Mouse (Mus musculus) hindbrain, embryonic 11.5 days (tissue): ENCODE data around the gene Nxpe5. TPM values are rescaled to one million over a fixed set of nuclear protein-coding genes. Genes with fewer than 3 reads are reported as not detected.

Experiments
- ATAC-seq: fragments of 200-750 bp; cut with Nextera tagmentation; 2 replicates; pipeline ENCODE4 v1.8.0; 2017; ENCODE audit warnings: mild to moderate bottlenecking, moderate TSS enrichment, moderate library complexity; ENCODE audit not compliant: low FRiP score
- DNase-seq: peaks from one replicate; pipeline ENCODE4 v3.0.0-alpha.2; 2015; ENCODE audit warnings: low spot score
- H3K27ac ChIP-seq: fragments of 300-500 bp; sonication (generic); 2 replicates; pipeline ENCODE4 v1.5.1; 2014; ENCODE audit warnings: mild to moderate bottlenecking, low read depth, low read length
- H3K27me3 ChIP-seq: fragments of 300-500 bp; sonication (generic); 2 replicates; pipeline ENCODE4 v1.6.1; 2014; ENCODE audit warnings: mild to moderate bottlenecking, low read length, moderate library complexity, mixed read lengths; ENCODE audit not compliant: control insufficient read depth, insufficient read depth
- H3K36me3 ChIP-seq: fragments of 300-500 bp; sonication (generic); 2 replicates; pipeline ENCODE4 v1.6.1; 2014; ENCODE audit warnings: mild to moderate bottlenecking, low read length, moderate library complexity, mixed read lengths; ENCODE audit not compliant: control insufficient read depth, insufficient read depth
- H3K4me1 ChIP-seq: fragments of 300-500 bp; sonication (generic); replicated peaks from 2 replicates; pipeline ENCODE4 v1.6.1; 2014; ENCODE audit warnings: low read length, mixed read lengths; ENCODE audit not compliant: control insufficient read depth, insufficient read depth
- H3K4me2 ChIP-seq: fragments of 300-500 bp; sonication (generic); replicated peaks from 2 replicates; pipeline ENCODE4 v1.6.1; 2014; ENCODE audit warnings: mild to moderate bottlenecking, low read depth, low read length
- H3K4me3 ChIP-seq: fragments of 300-500 bp; sonication (generic); 2 replicates; pipeline ENCODE4 v1.5.1; 2014; ENCODE audit warnings: low read depth, low read length
- H3K9ac ChIP-seq: fragments of 300-500 bp; sonication (generic); 2 replicates; pipeline ENCODE4 v1.6.1; 2014; ENCODE audit warnings: low read depth, low read length
- H3K9me3 ChIP-seq: fragments of 300-500 bp; sonication (generic); 2 replicates; pipeline ENCODE4 v1.6.1; 2016; ENCODE audit warnings: low read length; ENCODE audit not compliant: control insufficient read depth
- WGBS: fragments of 180-500 bp; shearing (Covaris S2); extraction: QIAGEN DNeasy Blood & Tissue Kit; methylation state at CpG from one replicate; pipeline ENCODE4 v1.1.7; 2014; 5-methylcytosine and 5-hydroxymethylcytosine counted together
- polyA plus RNA-seq: library from polyadenylated mRNA; unstranded; fragments of >200 nt; fragmentation: Nextera tagmentation; extraction: Ambion mirVana; gene quantifications from 2 replicates; pipeline ENCODE4 v1.2.1, GENCODE M21; 2014

Gene Nxpe5
- polyA plus RNA-seq, 1 experiment from 2014 or later, result not detected

GRCm38 (mm10) chr5:138275216-138276050 lies 49.7 kb downstream of the Nxpe5 start:
- no peaks in the 10 kb centered on the region for H3K36me3 ChIP-seq
- peaks cover 37% of the 10 kb centered on the region for H3K4me1 ChIP-seq
- peak overlapping the region; percentile 34 for H3K4me3 ChIP-seq
- peak overlapping the region; percentile 54 for H3K9ac ChIP-seq
- WGBS, result 11% methylated on average over 41 of the region's 41 CpGs
- H3K27ac ChIP-seq, result peak overlapping the region; percentile 68
- ATAC-seq (0 out of 2 replicates have a peak, but pooled peaks have one; percentile 1), DNase-seq (peak; percentile 61)
- no peaks in the 10 kb centered on the region for H3K27me3 ChIP-seq
- no peaks in the 10 kb centered on the region for H3K9me3 ChIP-seq
- H3K4me2 ChIP-seq, result peak overlapping the region; percentile 59

DNA sequence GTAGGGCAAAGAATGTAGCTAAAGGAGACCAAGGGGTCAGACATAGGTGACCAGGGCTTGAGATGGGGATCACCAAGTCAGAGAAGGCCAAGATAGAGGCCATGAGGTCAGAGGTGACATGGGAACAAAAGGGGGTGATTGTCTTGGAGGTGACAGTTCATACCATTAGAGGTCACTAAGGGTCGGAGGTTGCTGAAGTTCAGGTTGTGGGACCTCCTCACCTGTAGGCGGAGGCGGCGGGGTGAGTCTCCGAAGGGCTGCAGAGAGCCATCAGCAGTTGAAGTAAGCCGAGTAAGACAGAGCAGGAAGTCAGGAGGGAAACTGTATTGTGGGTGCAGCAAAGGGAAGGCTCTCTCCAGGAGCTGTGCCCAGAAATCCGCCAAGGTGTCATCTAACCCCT lies 52.3 kb downstream of the Nxpe5 start:
- Histone ChIP-seq H3K4me1 (peaks cover 32% of the 10 kb centered on the region), H3K9ac (no peak overlapping the region; the same call in 1 of the 2 replicates), H3K27ac (no peak overlapping the region), H3K4me3 (peak overlapping the region; percentile 72), H3K27me3 (no peaks in the 10 kb centered on the region), H3K36me3 (no peaks in the 10 kb centered on the region), H3K9me3 (no peaks in the 10 kb centered on the region), H3K4me2 (peak overlapping the region; percentile 69)
- DNase-seq (no peak), ATAC-seq (no peak)
- WGBS, result 81% methylated on average over 7 of the region's 7 CpGs

- DNase-seq, result peak; percentile 98
- peak within 1 kb of the TSS; percentile 77 for H3K27ac ChIP-seq
- no peaks in the 10 kb centered on the region for H3K9me3 ChIP-seq
- no peaks in the 10 kb centered on the region for H3K36me3 ChIP-seq
- H3K4me2 ChIP-seq, result peak within 1 kb of the TSS; percentile 69
- H3K4me1 ChIP-seq, result peaks cover 30% of the 10 kb centered on the region
- WGBS, result under 1% methylated on average over 56 of the region's 56 CpGs
- peak within 1 kb of the TSS; percentile 94 for H3K9ac ChIP-seq
- peak; percentile 98 for ATAC-seq
- peak within 1 kb of the TSS; percentile 72 for H3K4me3 ChIP-seq
- no peaks in the 10 kb centered on the region for H3K27me3 ChIP-seq
Measured at GRCm38 (mm10) chr5:138279585-138280424, 54.1 kb downstream of the Nxpe5 start, which contains the start of the genes Gm43720, Gpc2 and Stag3. Gene Gm43720, minus strand, starts transcription at chr5:138279958. Gene Gpc2, minus strand, starts transcription at chr5:138280005. Gene Stag3, plus strand, starts transcription at chr5:138280240.

DNA sequence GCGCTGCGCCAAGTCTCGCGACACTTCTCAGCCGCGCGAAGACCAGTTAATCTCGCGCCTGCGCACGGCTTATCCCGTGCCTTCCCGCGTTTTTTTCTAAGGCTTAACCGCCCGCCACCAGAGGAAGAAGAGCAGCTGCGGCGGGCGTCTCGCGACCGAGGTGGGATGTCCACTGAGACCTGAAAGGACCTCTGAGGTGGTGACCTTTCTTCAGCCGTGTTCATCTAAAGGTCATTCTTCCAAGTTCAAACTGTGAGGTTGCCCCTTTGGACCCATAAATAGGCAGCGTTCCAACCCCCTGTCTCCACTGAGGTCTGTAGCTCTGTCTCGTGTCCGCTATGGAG lies 54.7 kb downstream of the Nxpe5 start:
- 23% methylated on average over 26 of the region's 26 CpGs for WGBS
- Histone ChIP-seq H3K4me1 (peaks cover 26% of the 10 kb centered on the region), H3K27me3 (no peaks in the 10 kb centered on the region), H3K27ac (no peak overlapping the region), H3K4me2 (peak overlapping the region; percentile 23; the same call in 1 of the 2 replicates), H3K4me3 (peak overlapping the region; percentile 72), H3K9ac (no peak overlapping the region), H3K9me3 (no peaks in the 10 kb centered on the region), H3K36me3 (no peaks in the 10 kb centered on the region)
- DNase-seq (no peak), ATAC-seq (no peak)

DNA sequence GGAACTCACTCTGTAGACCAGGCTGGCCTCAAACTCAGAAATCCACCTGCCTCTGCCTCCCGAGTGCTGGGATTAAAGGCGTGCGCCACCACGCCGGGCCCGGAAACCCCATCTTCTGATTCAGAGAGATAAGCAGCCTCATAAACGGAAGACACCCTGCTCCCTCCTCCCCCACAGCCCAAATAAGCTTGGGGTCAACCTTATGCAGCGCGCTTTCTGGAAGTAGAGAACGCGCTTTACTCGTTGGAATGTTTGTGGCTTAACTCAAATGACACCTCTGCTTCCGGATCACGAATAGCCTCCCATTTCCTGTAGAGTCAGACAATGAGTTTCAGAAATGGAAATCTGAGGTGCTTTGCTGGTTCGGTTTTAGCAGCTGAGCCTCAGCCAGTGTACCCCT lies 55.1 kb downstream of the Nxpe5 start:
- Histone ChIP-seq H3K9ac (no peak overlapping the region), H3K27ac (no peak overlapping the region), H3K4me1 (peaks cover 22% of the 10 kb centered on the region), H3K36me3 (no peaks in the 10 kb centered on the region), H3K9me3 (no peaks in the 10 kb centered on the region), H3K4me2 (no peak overlapping the region), H3K27me3 (no peaks in the 10 kb centered on the region), H3K4me3 (no peak overlapping the region; the same call in 1 of the 2 replicates)
- 92% methylated on average over 15 of the region's 15 CpGs for WGBS
- DNase-seq, result no peak
- ATAC-seq, result no peak

- Histone ChIP-seq H3K27me3 (no peaks in the 10 kb centered on the region), H3K27ac (no peak overlapping the region), H3K4me3 (no peak overlapping the region), H3K36me3 (no peaks in the 10 kb centered on the region), H3K4me2 (no peak overlapping the region), H3K4me1 (peaks cover 13% of the 10 kb centered on the region), H3K9ac (no peak overlapping the region), H3K9me3 (no peaks in the 10 kb centered on the region)
- 83% methylated on average over 2 of the region's 2 CpGs for WGBS
- ATAC-seq (no peak), DNase-seq (no peak)
Measured at GRCm38 (mm10) chr5:138281798-138282197, 56.1 kb downstream of the Nxpe5 start.

GRCm38 (mm10) chr5:138283540-138283939 lies 57.8 kb downstream of the Nxpe5 start:
- Histone ChIP-seq H3K4me3 (no peak overlapping the region), H3K9me3 (no peaks in the 10 kb centered on the region), H3K27ac (no peak overlapping the region), H3K9ac (no peak overlapping the region), H3K36me3 (no peaks in the 10 kb centered on the region), H3K4me1 (no peaks in the 10 kb centered on the region; the same call in 1 of the 2 replicates), H3K27me3 (no peaks in the 10 kb centered on the region), H3K4me2 (no peak overlapping the region)
- ATAC-seq, result no peak
- 65% methylated on average over 1 of the region's 1 CpGs for WGBS
- DNase-seq, result no peak

DNA sequence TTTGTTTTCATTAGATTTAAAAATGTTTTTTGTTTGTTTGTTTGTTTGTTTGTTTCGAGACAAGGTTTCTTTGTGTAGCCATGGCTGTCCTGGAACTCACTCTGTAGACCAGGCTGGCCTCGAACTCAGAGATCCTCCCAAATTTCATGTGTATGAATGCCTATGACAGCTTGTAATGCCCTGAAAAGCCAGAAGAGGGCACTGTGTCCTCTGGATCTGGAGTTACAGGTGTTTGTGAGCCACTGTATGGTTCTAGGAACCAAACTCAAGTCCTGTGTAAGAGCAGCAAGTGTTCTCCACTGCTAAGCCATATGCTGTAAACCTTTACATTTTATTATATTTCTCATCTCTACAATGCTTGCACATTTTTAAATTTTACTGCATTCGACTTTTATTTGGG lies 62.2 kb downstream of the Nxpe5 start:
- no peak overlapping the region for H3K4me2 ChIP-seq
- H3K9ac ChIP-seq, result no peak overlapping the region
- ATAC-seq, result no peak
- H3K9me3 ChIP-seq, result no peaks in the 10 kb centered on the region
- no peak for DNase-seq
- no peaks in the 10 kb centered on the region for H3K36me3 ChIP-seq
- H3K27ac ChIP-seq, result no peak overlapping the region
- H3K4me1 ChIP-seq, result no peaks in the 10 kb centered on the region
- H3K27me3 ChIP-seq, result no peaks in the 10 kb centered on the region
- WGBS, result 73% methylated on average over 3 of the region's 3 CpGs
- no peak overlapping the region for H3K4me3 ChIP-seq
